Mouse (Mus musculus) cerebellum, adult 18-20 months (tissue): ENCODE data around the gene Ddx19a.

ENCODE experiments used
- DNase-seq, 2 experiments: peaks; one replicate each; pipeline ENCODE4 v3.0.0; 2021

The Ddx19a gene

DNA sequence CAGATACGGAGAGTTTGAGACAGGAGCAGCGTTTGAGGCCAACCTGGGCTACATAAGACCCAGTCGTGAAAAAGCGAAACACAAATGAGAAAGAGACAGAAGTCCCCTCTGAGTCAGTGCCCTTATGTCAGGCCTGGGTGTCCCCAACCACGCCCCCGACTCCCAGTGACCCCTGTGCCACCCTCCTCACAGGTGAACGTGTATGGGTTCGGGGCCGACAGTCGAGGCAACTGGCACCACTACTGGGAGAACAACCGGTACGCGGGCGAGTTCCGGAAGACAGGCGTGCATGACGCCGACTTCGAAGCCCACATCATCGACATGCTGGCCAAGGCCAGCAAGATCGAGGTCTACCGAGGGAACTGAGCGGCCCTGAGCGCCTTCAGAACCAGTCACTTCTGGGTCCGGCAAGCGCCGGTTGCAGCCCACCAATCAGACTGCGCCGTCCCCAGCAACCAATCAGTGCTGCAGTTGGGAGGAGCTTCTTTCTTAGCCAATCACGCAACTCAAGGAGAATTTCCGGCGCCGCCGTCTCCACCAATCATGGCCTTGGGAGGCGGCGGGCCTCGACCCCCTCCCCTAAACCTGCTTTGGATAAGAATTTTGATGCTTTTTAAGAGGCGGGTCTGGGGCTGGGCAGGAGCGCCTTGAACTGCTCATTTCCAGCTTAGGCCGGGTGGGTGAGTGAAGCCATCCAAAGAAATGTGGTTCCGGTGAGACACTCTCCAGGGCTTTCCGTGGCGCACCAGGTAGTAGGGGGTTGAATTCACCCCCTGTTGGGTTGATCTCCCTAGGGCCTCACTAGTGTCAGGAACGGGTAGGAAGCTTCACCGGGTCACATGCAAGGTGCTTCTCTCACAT lies 27.5 kb downstream of the Ddx19a start:
- peak; percentile 48 to 59 for DNase-seq

DNA sequence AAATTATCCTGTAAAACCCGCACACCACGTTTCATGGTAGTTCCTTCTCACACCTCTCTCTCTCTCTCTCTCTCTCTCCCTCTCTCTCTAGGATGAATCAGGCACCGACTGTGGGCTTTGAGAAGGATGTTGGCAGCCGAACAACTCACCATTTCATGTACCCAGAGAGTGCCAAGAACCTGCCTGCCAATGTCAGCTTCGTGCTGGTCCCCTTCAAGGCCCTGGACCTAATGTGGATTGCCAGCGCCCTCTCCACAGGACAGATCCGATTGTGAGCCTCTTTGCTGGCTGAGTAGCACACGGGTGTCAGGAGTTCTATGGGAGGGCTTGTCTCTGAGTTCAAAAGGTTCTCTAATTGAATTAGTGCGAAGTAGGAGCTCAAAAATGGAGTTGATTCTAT lies 30.3 kb downstream of the Ddx19a start:
- DNase-seq = peak; percentile 75 to 82

DNA sequence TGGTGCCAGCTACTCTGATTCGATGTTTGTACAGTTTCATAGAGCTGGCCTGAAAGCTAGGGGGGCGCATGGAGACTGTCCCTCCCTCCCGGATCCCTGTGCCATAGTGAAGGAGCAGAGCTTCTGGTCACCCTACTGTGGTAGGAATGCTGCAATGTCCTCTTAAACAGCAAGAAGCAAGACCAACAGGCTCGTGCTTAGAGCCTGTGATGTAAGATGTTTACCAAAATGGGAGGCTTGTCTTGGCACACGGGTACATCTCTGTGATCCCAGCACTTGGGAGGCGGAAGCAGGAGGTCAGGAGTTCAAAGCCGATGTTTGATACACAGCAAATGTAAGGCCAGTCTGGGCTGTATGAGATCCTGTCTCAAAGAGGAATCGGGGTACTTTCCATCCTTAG lies 31.0 kb downstream of the Ddx19a start:
- no peak for DNase-seq

DNA sequence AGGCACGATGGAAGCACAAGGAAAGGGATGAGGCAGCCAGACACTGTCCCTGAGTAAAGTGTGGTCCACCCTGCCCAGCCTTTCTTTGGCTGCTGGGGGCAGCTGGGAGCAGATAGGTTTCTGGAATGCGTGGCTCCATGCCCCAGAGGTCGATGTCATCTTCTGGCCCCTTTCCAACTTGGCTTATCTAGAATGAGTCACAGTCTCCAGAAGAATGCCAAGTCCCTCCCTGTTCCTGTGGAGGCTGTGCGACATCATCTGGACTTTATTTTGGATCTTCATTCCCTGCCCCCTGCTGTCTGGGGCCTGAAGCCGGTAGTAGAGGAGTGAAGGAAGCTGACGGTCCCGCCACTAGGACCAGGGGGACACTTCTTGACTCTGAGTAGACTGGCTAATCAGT lies 32.0 kb downstream of the Ddx19a start:
- peak; percentile 76 to 80 for DNase-seq

DNA sequence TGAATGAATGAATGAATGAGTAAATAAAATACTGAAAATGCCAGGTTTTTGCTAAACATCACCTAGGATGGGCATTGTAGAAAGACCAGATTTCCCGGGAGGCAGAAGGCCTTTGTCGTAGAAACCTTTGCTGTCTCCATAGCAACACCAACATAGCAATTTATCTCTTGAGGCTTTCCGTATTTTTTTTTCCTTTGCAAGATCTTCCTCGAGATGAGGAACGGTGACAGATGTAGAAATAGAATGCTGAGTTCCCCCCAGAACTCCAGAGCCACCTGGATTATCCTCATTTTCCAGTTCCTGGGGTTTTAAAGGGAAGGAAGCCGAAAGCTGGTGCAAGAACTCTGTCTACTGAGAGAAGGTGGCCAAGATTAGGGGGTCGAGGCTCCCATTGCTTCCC lies 32.9 kb downstream of the Ddx19a start:
- DNase-seq = no peak

DNA sequence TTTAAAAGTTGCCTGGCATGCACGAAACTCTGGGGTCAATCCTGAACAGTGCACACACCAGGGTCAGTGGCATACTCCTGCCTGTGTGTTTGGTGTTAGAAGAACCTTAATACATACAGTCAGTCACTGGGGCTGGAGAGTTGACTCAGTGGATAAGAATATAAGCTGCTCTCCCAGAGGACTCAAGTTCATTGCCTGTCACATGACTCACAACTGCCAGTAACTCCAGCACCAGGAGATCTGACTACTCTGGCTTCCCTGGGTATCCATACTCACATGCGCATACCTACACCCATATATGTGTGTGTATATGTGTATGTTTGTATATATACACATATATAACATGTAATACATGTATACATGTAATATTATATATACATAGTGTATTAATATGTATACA lies 34.5 kb downstream of the Ddx19a start:
- no peak for DNase-seq

DNA sequence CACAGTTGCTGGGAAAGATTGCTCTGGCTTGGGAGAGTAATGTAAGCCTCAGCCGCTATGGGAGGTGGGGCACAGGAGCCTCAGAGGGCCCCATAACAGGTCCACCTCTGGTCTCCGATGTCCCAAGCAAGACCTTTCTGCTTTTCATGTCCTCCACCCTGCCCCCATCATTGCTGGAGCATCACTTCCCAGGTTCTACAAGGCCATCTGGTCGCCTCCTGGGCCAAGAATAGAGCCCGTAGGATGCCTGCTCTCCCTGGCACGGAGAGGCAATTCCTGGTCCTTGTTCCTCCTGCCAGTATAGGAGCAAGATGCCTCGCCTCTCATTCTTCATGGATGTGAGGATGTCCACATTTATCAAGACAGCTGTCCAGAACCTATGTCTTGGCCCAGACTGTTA lies 37.7 kb downstream of the Ddx19a start:
- DNase-seq = peak; percentile 92 to 97

DNA sequence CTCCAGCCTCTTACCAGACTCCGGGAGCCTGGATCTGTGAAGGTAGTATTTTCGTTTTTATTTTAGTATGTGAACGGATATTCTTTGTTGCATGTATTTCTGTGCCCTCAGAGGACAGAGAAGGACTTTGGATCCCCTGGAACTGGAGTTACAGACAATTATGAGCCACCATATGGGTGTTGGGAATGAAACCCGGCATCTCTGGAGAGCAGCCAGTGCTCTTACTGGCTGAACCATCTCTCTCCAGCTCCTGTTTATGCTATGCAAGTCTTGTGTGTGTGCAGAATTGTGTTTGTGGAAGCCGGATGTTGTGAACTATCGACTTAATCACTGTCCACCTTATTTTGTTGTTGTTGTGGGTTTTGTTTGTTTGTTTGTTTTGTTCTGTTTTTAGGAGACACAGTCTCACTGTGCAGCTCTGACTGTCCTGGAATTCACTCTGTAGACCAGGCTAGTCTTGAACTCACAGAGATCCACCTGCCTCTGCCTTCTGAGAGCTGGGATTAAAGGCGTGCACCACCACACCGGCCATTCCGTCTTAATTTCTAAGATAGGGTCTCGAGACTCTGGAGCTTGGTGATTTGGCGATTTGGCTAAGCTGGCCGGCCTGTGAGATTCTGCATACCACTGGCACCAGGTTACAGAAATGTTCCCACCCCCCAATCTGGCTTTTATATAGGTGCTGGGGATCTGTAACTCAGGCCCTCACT lies 38.4 kb downstream of the Ddx19a start:
- peak; percentile 90 to 91 for DNase-seq

DNA sequence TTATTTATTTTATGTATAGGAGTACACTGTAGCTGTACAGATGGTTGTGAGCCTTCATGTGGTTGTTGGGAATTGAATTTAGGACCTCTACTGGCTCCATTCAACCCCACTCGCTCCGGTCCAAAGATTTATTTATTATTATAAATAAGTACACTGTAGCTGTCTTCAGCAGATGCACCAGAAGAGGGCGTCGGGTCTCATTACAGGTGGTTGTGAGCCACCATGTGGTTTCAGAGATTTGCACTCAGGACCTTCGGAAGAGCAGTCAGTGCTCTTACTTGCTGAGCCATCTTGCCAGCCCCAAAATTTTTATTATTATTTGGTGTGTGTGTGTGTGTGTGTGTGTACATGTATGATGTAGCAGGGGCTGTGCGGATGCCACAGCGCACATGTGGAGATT lies 39.0 kb downstream of the Ddx19a start:
- DNase-seq = peak in 1 of 2 experiments; percentile 43

DNA sequence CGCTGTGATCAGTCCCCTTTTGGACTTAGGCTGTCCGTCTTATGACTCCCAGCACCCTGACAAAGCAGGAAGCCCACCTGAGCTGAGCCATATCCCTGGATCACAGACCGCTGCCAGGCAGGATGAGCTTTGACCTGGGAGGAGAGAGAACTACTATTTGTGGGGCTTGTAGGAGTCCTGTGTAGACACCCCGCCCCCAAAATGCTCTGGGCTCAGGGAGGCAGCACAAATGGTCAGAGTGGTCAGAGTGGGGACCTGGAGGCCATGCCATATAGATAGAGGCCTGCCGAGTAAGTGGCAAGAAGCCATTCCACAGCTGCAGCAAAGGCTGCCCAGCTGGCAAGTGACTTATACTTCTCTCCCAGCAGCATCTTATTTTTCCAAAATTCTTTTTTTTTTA lies 39.5 kb downstream of the Ddx19a start:
- DNase-seq = peak in 1 of 2 experiments; percentile 42

DNA sequence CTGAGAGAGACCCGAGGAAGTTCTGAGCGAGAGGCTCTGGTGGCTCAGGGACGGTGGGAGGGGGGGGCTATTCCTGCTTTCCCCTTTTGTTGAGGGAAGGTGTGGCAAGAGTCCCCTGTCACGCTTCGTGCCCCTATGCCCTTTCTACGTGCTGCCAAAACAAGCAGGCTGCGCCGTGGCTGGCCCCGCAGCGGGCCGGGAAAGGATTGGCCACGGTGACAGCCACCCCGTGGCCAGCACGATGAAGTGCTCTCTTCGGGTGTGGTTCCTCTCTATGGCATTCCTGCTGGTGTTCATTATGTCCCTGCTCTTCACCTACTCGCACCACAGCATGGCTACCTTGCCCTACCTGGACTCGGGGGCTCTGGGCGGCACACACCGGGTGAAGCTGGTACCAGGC lies 40.1 kb downstream of the Ddx19a start:
- DNase-seq = peak; percentile 78 to 81

DNA sequence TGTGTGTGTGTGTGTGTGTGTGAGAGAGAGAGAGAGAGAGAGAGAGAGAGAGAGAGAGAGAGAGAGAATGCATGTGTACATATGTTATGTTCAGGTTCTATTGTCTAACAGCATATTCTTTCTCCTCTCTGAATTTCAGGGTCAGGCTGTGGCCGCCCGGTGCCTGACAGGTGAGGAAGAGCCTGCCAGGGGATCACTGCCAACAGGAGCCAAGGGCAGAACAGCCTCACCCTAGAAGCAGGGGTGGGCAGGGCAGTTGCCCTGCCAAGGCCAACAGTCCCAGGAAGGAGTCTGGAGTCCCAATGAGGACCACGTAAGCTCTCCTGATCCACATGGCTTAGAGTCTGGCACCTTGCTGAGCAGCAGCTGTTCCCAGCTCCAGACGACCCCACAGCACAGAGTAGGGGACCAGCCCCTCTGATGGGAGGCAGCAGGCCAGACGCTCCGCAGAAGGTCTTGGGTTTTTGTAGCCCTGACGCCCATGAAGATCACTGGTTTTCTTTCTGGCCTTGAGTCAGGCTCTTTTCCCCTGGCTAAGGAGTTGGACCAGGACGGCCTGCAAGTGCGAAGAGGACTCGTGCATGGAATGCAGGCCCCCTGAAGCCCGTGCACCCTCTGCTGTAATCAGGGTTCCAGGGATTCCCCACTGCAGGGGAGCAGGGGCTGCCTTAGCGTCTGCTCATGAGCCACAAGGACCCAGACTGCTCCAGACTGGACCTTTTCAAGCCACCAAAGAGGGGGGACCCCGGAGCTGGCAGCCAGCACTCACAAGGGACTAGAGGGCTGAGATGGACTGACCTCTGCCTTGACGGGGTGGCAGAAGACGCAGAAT lies 40.8 kb downstream of the Ddx19a start:
- DNase-seq = peak; percentile 70 to 73

DNA sequence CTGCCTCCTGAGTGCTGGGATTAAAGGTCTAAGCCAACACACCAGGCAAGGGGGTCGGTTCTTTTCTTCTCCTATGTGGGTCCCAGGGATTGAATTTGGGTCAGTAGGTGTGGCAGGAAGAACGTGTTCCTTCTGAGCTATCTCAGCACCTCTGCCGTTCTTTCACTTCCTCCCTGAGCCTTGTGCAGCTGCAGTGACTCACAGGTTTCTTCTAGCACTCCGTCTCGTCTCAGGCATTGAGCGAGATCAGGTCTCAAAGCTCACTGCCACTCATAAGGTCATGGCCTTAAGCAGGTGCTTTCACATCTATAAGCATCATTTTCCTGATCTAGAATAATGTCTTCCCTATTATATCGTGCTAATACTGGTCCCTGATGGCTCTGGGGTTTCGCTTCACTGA lies 42.8 kb downstream of the Ddx19a start:
- peak in 1 of 2 experiments; percentile 3 for DNase-seq

DNA sequence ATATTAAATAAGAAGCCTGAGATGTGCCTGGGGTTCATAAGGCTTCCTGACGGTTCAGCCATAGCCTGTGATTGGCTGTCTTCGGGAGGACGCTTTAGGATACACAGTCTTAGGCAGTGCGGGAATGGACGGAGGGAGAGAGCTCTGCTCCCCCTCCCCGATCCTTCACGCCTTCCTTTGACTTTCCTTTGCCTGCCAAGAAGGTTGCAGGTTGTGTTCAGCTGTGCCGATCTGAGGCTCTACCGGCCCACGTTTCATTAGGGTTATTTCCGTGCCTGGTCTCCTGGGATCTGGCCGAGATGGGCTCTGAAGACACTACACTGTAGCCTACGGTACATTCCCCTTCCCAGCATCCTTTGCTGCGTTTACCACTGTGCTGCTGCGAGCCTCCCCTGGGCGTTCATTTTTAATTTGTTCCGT lies 47.5 kb downstream of the Ddx19a start:
- peak in 1 of 2 experiments; percentile 19 for DNase-seq

DNA sequence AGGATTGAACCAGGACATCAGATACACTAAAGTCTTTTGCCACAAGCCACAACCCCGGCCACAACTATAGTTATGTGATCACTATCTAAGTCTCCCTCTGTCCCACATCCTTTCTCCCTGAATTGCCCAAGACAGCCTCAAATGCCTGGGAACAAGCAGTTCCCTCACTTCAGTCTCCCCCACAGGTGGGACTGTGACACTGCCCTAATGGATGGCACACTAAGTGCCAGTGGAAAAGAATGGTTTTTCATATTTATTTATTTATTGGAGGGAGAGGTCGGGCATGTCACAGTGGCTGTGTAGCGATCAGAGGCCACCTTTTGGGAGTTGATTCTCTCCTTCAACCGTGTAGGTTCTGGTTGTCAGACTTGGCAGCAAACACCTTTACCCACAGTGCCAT lies 51.9 kb downstream of the Ddx19a start:
- no peak for DNase-seq

DNA sequence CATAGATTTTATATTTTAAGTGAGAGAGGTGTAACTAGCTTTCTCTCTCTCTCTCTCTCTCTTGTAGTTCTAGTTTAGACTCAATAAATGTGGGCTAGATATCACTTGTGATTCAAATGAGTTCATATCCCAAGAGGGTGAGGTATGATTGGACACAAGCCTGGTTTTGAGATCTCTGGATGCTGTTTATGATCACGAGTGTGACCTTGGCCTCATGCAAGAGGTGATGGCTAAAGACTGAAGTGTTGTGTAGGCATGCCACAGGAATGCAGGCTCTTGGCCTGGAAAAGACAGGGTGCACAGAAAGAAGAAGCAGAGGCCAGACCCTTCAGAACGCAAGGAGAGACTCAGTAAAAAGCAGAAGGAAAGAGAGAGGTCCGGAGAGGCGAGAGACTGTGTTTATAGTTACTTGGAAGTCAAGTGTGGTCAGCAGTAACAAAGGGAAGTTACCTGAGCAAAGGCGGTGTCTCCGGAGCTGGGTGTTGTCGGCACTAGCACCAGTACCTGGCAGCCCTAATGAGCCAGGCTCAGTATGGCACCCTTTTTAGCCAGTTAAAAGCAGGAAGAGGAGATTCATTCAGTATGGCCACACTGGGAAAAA lies 53.2 kb downstream of the Ddx19a start:
- no peak for DNase-seq

DNA sequence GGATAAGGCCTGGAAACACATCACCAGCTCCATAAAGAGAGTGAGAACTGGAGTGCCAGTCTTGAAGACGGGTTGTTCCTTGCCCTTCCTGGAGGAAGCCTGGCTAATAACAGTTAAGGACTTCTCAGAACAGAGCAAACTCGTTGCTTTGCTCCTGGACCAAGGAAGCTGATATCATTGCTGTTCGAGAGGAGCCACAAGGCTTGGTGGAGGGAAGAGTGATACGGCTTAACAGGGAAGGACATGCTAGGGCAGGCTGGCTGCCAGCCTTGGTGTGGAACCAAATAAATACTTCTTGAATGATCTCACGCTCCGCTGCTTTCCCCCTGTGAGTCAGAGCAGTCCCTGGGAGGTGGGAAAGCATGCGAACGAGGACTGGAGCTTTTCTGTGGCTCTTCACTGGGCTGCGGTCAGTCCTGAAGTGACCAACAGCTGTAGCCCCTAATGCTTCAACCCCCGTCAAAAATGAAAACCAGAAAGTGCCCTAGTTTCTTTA lies 56.1 kb downstream of the Ddx19a start:
- peak; percentile 83 for DNase-seq

DNA sequence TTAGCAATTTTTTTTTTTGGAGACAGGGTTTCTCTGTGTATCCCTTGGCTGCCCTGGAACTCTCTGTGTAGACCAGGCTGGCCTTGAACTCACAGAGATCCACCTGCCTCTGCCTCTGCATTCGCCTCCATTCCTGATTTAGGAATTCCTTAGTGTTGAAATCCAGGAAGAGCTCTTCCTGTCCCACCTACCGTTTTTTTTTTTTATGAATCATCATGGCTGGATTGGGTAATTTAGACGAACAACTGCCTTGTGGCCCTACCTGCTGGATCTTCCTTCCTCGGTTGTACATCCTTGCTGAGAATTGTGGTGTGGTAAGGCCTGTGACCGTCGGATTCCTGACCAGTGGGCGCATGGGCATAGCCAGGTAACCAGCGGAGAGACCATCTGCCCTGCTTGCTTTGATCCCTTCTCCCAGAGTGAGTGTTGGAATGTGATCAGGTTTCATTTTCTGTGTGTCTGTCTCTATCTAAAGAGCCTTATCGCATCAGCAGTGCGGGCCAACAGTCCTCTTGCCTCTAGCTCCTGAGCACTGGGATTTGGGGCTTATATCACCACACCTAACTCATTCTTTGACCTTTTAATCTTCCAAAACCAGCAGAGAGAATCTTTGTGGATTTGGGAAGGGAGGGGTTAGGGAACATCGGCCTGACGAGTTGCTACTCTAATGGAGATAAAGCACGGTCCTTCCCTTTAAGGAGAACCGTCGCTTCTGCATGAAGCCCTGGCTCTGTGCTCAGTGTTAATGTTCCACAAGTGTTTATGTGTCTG lies 56.7 kb downstream of the Ddx19a start:
- DNase-seq = peak; percentile 84 to 88

DNA sequence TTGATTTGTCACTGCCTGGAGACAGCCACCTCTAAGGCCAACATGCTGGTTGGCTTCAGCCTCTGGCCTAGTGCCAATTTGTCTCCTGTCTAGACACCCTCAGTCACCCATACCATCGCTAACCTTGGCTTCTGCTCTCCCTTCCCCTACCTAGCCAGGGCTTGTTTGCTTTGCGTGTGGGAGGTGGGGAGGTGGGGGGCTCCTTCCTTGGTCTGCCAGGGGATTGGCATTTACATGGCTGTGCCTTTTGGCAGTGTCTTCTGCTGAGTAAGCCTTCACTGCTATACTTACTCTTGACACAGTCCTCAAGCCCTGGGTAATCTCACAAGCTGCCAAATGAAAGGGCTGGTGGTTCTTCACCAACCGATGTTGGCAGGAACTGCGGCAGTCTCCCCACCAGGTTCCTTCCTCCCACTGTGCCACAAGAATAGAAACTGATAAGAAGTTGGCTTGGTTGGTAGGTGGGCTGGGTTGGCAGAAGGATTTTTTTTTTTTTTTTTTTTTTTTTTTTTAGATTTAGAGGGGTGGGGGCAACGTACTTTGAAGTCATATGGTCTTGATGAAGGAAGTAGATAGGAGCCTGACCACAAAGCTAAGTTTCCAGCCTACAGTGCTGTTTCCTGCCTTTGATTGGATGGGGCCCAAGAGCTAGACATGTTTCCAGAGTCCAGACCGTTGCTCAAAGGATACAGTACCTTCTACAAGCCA lies 58.6 kb downstream of the Ddx19a start:
- DNase-seq = peak; percentile 72 to 75

DNA sequence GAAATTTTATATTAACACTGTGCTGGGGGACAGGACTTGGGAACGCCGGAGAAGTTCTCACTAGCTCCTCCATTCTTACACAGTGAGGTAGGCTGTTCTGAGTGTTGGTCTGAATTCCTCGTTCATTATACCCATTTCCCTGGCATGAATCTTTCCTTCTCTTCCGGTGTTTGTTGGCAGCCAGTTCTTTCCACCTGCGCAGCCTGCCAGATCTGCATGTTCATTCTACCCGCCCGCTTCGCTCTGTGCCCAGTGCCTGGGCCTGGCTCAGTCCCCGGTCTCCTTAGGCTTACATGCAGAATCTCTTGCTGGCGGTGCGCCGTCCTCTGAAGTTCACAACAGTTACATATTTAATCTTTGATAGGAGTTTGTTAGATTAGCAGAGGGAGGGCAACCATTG lies 61.4 kb downstream of the Ddx19a start:
- peak; percentile 70 to 74 for DNase-seq

DNA sequence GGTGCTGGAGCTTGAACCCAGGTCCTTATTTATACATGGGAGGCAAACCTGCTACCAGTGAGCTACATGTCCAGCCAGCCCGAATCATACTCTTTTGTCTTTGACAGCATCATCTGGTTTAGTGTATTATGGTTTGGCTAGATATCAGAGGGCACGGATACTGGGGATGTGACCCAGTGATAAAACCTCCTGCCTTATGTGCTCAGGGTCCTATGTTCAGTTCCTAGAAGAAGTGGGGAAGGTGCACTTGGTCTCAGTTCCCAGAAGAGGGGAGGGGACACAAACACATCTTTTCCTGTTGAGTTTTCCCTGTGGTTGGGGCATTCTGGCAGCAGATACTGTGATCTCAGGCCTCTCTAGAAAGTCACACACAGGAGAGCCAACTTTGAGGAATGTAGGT lies 64.3 kb downstream of the Ddx19a start:
- DNase-seq = no peak
